Mouse (Mus musculus) lung, postnatal 36 days (tissue): ENCODE data around the gene Tgif2lx2.
"Not testable (repeated sequence)": the region's sequence is repeated elsewhere in the genome, so short reads cannot be mapped to it uniquely, and the experiment has no call there.

ENCODE experiments used
- DNase-seq: peaks from one replicate; pipeline ENCODE4 v3.0.0; 2022; ENCODE audit warnings: mixed read lengths

Tgif2lx2 gene

GRCm38 (mm10) chrX:118426927-118427326 lies at the start of gene Tgif2lx2:
Gene Tgif2lx2 (plus strand): TSS chrX:118427227.
- not testable (repeated sequence) for DNase-seq
